Mouse (Mus musculus) myocyte (in vitro differentiated cells): ENCODE data around the gene Gm853. TPM values are rescaled to one million over a fixed set of nuclear protein-coding genes. Genes with fewer than 3 reads are reported as not detected.

Experiments used
- H3K27me3 ChIP-seq: one replicate; pipeline ENCODE4 v1.6.1; 2011; ENCODE audit not compliant: control insufficient read depth, insufficient read depth, insufficient read length
- H3K36me3 ChIP-seq: one replicate; pipeline ENCODE4 v1.6.1; 2011; ENCODE audit not compliant: control insufficient read depth, insufficient read depth
- H3K4me2 ChIP-seq: one replicate; pipeline ENCODE4 v1.6.1; 2011; ENCODE audit warnings: low read depth, control low read depth
- H3K4me3 ChIP-seq: one replicate; pipeline ENCODE4 v1.5.1; 2011; ENCODE audit warnings: mild to moderate bottlenecking, control low read depth, moderate library complexity
- H3K79me2 ChIP-seq: one replicate; pipeline ENCODE4 v1.6.1; 2011; ENCODE audit not compliant: control insufficient read depth, insufficient read depth
- H3ac ChIP-seq: one replicate; pipeline ENCODE4 v1.6.1; 2011; ENCODE audit not compliant: control insufficient read depth, insufficient read length
- CEBPB ChIP-seq: IDR thresholded peaks from 2 replicates; pipeline ENCODE4 v1.6.1; 2011; ENCODE audit warnings: mild to moderate bottlenecking, moderate library complexity; ENCODE audit not compliant: poor library complexity, insufficient read depth, severe bottlenecking
- E2F4 ChIP-seq: IDR thresholded peaks from one replicate; pipeline ENCODE4 v1.6.1; 2011; ENCODE audit warnings: mild to moderate bottlenecking, control low read depth, moderate library complexity; ENCODE audit not compliant: insufficient read depth
- MAX ChIP-seq: IDR thresholded peaks from one replicate; pipeline ENCODE4 v1.6.1; 2011; ENCODE audit warnings: low read depth, mild to moderate bottlenecking, control low read depth
- MYOD1 ChIP-seq, 3 experiments: IDR thresholded peaks; one replicate each; pipeline ENCODE4 v1.6.1; 2011; ENCODE audit warnings: control low read depth in 2 of 3, low read depth in 2 of 3, mild to moderate bottlenecking in 2 of 3, moderate library complexity in 1 of 3; ENCODE audit not compliant: insufficient read length in 2 of 3, control insufficient read depth in 1 of 3
- MYOG ChIP-seq, 3 experiments: IDR thresholded peaks; one replicate each; pipeline ENCODE4 v1.6.1; 2011; ENCODE audit warnings: control low read depth in 2 of 3, low read depth in 2 of 3, mild to moderate bottlenecking in 2 of 3; ENCODE audit not compliant: insufficient read length in 2 of 3, control insufficient read depth in 1 of 3, insufficient read depth in 1 of 3
- POLR2A ChIP-seq: IDR thresholded peaks from one replicate; pipeline ENCODE4 v1.6.1; 2011; ENCODE audit warnings: low read depth, mild to moderate bottlenecking, control low read depth, moderate library complexity; ENCODE audit not compliant: insufficient read length
- POLR2AphosphoS2 ChIP-seq: IDR thresholded peaks from one replicate; pipeline ENCODE4 v1.6.1; 2011; ENCODE audit warnings: low read depth, control low read depth; ENCODE audit not compliant: insufficient read length
- REST ChIP-seq: IDR thresholded peaks from one replicate; pipeline ENCODE4 v1.6.1; 2011; ENCODE audit warnings: mild to moderate bottlenecking, control low read depth, moderate library complexity; ENCODE audit not compliant: insufficient read depth, insufficient read length
- SRF ChIP-seq: IDR thresholded peaks from one replicate; pipeline ENCODE4 v1.6.1; 2011; ENCODE audit warnings: low read depth; ENCODE audit not compliant: control insufficient read depth, insufficient read length
- TCF12 ChIP-seq: IDR thresholded peaks from one replicate; pipeline ENCODE4 v1.6.1; 2011; ENCODE audit warnings: mild to moderate bottlenecking, control low read depth; ENCODE audit not compliant: poor library complexity, insufficient read depth, severe bottlenecking
- TCF3 ChIP-seq: IDR thresholded peaks from one replicate; pipeline ENCODE4 v1.6.1; 2011; ENCODE audit warnings: low read depth, control low read depth; ENCODE audit not compliant: insufficient read length
- USF1 ChIP-seq: IDR thresholded peaks from one replicate; pipeline ENCODE4 v1.6.1; 2011; ENCODE audit warnings: low read depth, mild to moderate bottlenecking, control low read depth, moderate library complexity
- polyA plus RNA-seq: library from polyadenylated mRNA; unstranded; fragments of >200 nt; fragmentation: generic; extraction: Trizol; gene quantifications from one replicate; pipeline ENCODE4 v1.2.1, GENCODE M21; 2012; ENCODE audit warnings: missing spikeins

Gm853 gene
- polyA plus RNA-seq, 1 experiment, result not detected

DNA sequence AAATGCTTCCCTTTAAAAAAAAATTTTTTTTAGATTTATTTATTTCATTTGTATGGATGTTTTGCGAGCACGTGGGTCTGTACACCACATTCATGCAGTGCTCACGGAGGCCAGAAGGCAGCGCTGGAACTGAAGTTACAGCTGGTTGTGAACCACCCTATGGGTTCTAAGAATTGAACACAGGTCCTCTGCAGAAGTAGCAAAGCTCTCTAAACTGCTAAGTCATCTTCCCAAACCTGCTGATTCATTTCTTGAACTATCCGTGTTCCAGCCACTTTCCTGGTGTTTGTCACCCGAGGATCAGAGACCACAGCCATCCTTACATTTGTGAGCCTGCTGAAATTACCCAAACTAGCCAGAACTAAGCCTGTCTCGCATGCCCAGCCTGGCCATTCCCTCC, 9.8 kb downstream of the Gm853 start:
- H3K4me3 ChIP-seq, result no peak overlapping the region
- TF ChIP-seq CEBPB (no peak), TCF3 (no peak), E2F4 (no peak), REST (no peak), MAX (no peak), POLR2A (no peak), SRF (no peak), TCF12 (no peak), MYOD1 (IDR thresholded peaks at IDR 0.05; ENCODE audit: control insufficient read depth in 1 of 3, insufficient read length in 2 of 3, low read depth in 2 of 3) (no peak), MYOG (IDR thresholded peaks at IDR 0.05; ENCODE audit: control insufficient read depth in 1 of 3, insufficient read depth in 1 of 3, insufficient read length in 2 of 3, low read depth in 2 of 3) (no peak), POLR2AphosphoS2 (no peak)
- H3K4me2 ChIP-seq, result no peak overlapping the region
- H3K79me2 ChIP-seq, result no peaks in the 10 kb centered on the region
- no peak overlapping the region for H3ac ChIP-seq
- H3K27me3 ChIP-seq, result peaks cover 24% of the 10 kb centered on the region
- H3K36me3 ChIP-seq, result no peaks in the 10 kb centered on the region

- Histone ChIP-seq H3K79me2 (no peaks in the 10 kb centered on the region), H3K27me3 (peaks cover 24% of the 10 kb centered on the region), H3K36me3 (no peaks in the 10 kb centered on the region), H3ac (no peak overlapping the region), H3K4me3 (no peak overlapping the region), H3K4me2 (no peak overlapping the region)
- TF ChIP-seq SRF (no peak), MYOD1 (IDR thresholded peaks at IDR 0.05; ENCODE audit: control insufficient read depth in 1 of 3, insufficient read length in 2 of 3, low read depth in 2 of 3) (no peak), E2F4 (no peak), REST (no peak), USF1 (no peak), CEBPB (no peak), TCF12 (no peak), TCF3 (no peak), MAX (no peak), POLR2AphosphoS2 (no peak), MYOG (IDR thresholded peaks at IDR 0.05; ENCODE audit: control insufficient read depth in 1 of 3, insufficient read depth in 1 of 3, insufficient read length in 2 of 3, low read depth in 2 of 3) (no peak), POLR2A (no peak)
These were observed 10.3 kb downstream of the Gm853 start for GRCm38 (mm10) chr4:130211870-130212269.

GRCm38 (mm10) chr4:130198694-130199670, 23.2 kb downstream of the Gm853 start:
- H3ac ChIP-seq, result no peak overlapping the region
- H3K36me3 ChIP-seq, result no peaks in the 10 kb centered on the region
- TF ChIP-seq MYOG (IDR thresholded peaks at IDR 0.05; ENCODE audit: control insufficient read depth in 1 of 3, insufficient read depth in 1 of 3, insufficient read length in 2 of 3, low read depth in 2 of 3) (no peak), SRF (no peak), REST (no peak), TCF3 (no peak), POLR2AphosphoS2 (no peak), USF1 (no peak), MAX (no peak), MYOD1 (IDR thresholded peaks at IDR 0.05; ENCODE audit: control insufficient read depth in 1 of 3, insufficient read length in 2 of 3, low read depth in 2 of 3) (no peak), CEBPB (no peak), E2F4 (no peak), POLR2A (no peak), TCF12 (no peak)
- no peaks in the 10 kb centered on the region for H3K79me2 ChIP-seq
- H3K27me3 ChIP-seq, result peaks cover 4% of the 10 kb centered on the region
- peak overlapping the region; percentile 75 for H3K4me2 ChIP-seq
- no peak overlapping the region for H3K4me3 ChIP-seq

DNA sequence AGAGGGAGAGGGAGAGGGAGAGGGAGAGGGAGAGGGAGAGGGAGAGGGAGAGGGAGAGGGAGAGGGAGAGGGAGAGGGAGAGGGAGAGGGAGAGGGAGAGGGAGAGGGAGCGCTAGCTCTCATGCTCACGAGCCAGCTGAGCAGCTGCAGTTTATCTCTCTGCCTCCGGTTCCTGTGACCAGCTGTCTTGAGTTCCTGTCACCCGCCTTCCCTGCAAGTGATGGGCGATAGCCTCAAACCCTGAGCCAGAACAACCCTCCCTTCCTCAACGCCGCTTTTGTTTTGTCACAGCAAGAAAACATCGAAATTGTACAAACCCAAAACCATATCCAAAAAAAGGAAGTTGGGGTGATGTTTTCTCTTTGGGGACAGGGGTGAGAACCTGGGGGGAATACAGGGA, 25.7 kb downstream of the Gm853 start:
- no peak for TF ChIP-seq USF1
- TF ChIP-seq REST, result no peak
- no peak for TF ChIP-seq E2F4
- no peak for TF ChIP-seq TCF12
- no peak for TF ChIP-seq MYOD1 (IDR thresholded peaks at IDR 0.05; ENCODE audit: control insufficient read depth in 1 of 3, insufficient read length in 2 of 3, low read depth in 2 of 3)
- TF ChIP-seq MAX, result no peak
- peak in 1 of 3 experiments; percentile 18 for TF ChIP-seq MYOG (IDR thresholded peaks at IDR 0.05; ENCODE audit: control insufficient read depth in 1 of 3, insufficient read depth in 1 of 3, insufficient read length in 2 of 3, low read depth in 2 of 3)
- TF ChIP-seq POLR2A, result no peak
- peaks cover 4% of the 10 kb centered on the region for H3K27me3 ChIP-seq
- H3K4me2 ChIP-seq, result no peak overlapping the region

More for the DNA sequence above, 25.7 kb downstream of the Gm853 start:
- H3K79me2 ChIP-seq, result no peaks in the 10 kb centered on the region
- no peak overlapping the region for H3ac ChIP-seq
- H3K36me3 ChIP-seq, result no peaks in the 10 kb centered on the region
- no peak overlapping the region for H3K4me3 ChIP-seq
